Mouse (Mus musculus) limb, embryonic 10.5 days (tissue): ENCODE data around the gene Foxn1. TPM values are rescaled to one million over a fixed set of nuclear protein-coding genes. Genes with fewer than 3 reads are reported as not detected.

Source experiments
- DNase-seq: peaks from one replicate; pipeline ENCODE4 v3.0.0-alpha.2; 2017; ENCODE audit warnings: low spot score
- H3K27ac ChIP-seq: fragments of 300-500 bp; sonication (generic); 2 replicates; pipeline ENCODE4 v1.5.1; 2016; ENCODE audit warnings: mild to moderate bottlenecking
- H3K27me3 ChIP-seq: fragments of 300-500 bp; sonication (generic); 2 replicates; pipeline ENCODE4 v1.6.1; 2016; ENCODE audit warnings: low read depth, mild to moderate bottlenecking; ENCODE audit not compliant: poor library complexity, severe bottlenecking
- H3K36me3 ChIP-seq: fragments of 300-500 bp; sonication (generic); 2 replicates; pipeline ENCODE4 v1.6.1; 2016; ENCODE audit warnings: mild to moderate bottlenecking, moderate library complexity
- H3K4me1 ChIP-seq: fragments of 300-500 bp; sonication (generic); 2 replicates; pipeline ENCODE4 v1.6.1; 2016
- H3K4me3 ChIP-seq: fragments of 300-500 bp; sonication (generic); 2 replicates; pipeline ENCODE4 v1.5.1; 2016; ENCODE audit warnings: mild to moderate bottlenecking, moderate library complexity
- H3K9me3 ChIP-seq: fragments of 300-500 bp; sonication (generic); replicated peaks from 2 replicates; pipeline ENCODE4 v1.6.1; 2016; ENCODE audit warnings: mild to moderate bottlenecking
- WGBS: fragments of 180-500 bp; shearing (Covaris S2); methylation state at CpG from one replicate; pipeline ENCODE4 v1.1.7; 2016; 5-methylcytosine and 5-hydroxymethylcytosine counted together
- polyA plus RNA-seq: library from polyadenylated mRNA; unstranded; fragments of >200 nt; fragmentation: Nextera tagmentation; extraction: Ambion mirVana; gene quantifications from 2 replicates; pipeline ENCODE4 v1.2.1, GENCODE M21; 2016

Foxn1 gene
- polyA plus RNA-seq, 1 experiment from 2014 or later, result not detected

GRCm38 (mm10) chr11:78347908-78348307, 38.5 kb downstream of the Foxn1 start:
- no peak overlapping the region for H3K4me3 ChIP-seq
- H3K9me3 ChIP-seq, result no peaks in the 10 kb centered on the region
- DNase-seq, result no peak
- peaks cover 42% of the 10 kb centered on the region for H3K36me3 ChIP-seq
- H3K4me1 ChIP-seq, result peaks cover 48% of the 10 kb centered on the region
- 82% methylated on average over 9 of the region's 9 CpGs for WGBS
- peak overlapping the region; percentile 19; the same call in 1 of the 2 replicates for H3K27ac ChIP-seq
- H3K27me3 ChIP-seq, result no peaks in the 10 kb centered on the region

- 0 out of 2 replicates have a peak overlapping the region, but pooled peaks have one; percentile 19 for H3K27ac ChIP-seq
- peak; percentile 74 for DNase-seq
- 94% methylated on average over 10 of the region's 10 CpGs for WGBS
- H3K27me3 ChIP-seq, result no peaks in the 10 kb centered on the region
- no peak overlapping the region for H3K4me3 ChIP-seq
- H3K9me3 ChIP-seq, result no peaks in the 10 kb centered on the region
- H3K36me3 ChIP-seq, result peaks cover 44% of the 10 kb centered on the region
- peaks cover 47% of the 10 kb centered on the region for H3K4me1 ChIP-seq
Observed at GRCm38 (mm10) chr11:78347070-78347754, 39.1 kb downstream of the Foxn1 start.

DNA sequence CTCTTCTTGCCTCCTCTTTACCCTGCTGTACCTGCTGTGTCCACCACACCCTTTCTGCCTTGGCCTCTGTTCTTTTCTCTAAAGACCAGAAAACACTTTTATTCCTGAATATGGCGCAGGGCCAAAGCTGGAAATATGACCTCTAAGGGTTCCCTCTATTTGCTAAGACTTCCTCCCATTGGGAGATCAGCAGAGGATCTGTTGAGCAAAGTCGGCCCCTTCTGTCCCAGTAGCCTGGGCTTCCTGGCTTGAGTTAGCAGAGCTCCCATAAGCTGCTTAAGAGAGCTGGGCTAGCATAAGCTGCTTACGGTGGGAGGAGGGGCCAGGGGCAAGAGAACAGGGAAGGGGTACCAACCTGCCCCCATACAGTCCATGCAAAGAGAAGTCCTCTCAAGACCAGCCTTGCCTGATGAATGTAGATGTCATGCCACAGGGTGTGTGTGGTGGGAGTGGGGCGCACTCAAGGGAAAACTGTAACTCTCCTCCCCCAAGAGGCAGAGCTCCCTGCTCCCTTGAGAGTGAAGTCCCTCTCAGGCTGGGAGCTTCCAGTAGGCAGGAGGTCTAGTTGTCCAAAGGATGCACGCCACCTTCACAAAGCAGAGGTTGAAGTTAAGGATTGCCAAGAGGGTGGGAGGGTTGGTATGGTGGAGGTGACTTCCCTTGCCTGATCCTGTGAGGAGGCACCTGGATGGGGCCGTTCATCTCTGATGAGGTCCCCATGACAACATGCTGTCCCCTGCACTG, 39.9 kb downstream of the Foxn1 start:
- no peak overlapping the region for H3K4me3 ChIP-seq
- no peaks in the 10 kb centered on the region for H3K27me3 ChIP-seq
- no peak overlapping the region for H3K27ac ChIP-seq
- no peak for DNase-seq
- 92% methylated on average over 6 of the region's 6 CpGs for WGBS
- no peaks in the 10 kb centered on the region for H3K9me3 ChIP-seq
- peaks cover 47% of the 10 kb centered on the region for H3K4me1 ChIP-seq
- peaks cover 48% of the 10 kb centered on the region for H3K36me3 ChIP-seq

DNA sequence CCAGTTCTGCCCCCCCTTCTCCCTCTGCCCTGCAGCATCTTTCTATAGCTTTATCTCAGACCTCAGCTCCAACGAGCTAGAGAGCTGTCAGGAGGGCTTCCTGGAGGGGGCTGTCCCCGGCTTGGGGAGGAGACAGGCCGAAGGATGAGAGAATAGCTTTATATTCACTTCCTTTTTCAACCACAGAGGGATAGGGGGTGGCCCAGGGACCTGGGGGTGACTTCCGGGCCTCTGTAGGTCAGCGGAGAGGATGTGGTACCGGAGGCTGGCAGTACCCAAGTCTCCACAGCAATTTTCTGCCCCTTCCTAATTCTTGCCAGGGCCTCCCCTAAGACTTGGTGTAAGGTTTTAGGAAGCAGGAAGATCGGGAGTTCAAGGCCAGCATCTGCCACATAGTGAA, 40.6 kb downstream of the Foxn1 start:
- H3K27me3 ChIP-seq, result no peaks in the 10 kb centered on the region
- H3K4me1 ChIP-seq, result peaks cover 47% of the 10 kb centered on the region
- WGBS, result 85% methylated on average over 7 of the region's 7 CpGs
- DNase-seq, result no peak
- H3K4me3 ChIP-seq, result no peak overlapping the region
- peak overlapping the region; percentile 37; the same call in 1 of the 2 replicates for H3K27ac ChIP-seq
- peaks cover 54% of the 10 kb centered on the region for H3K36me3 ChIP-seq
- no peaks in the 10 kb centered on the region for H3K9me3 ChIP-seq

DNA sequence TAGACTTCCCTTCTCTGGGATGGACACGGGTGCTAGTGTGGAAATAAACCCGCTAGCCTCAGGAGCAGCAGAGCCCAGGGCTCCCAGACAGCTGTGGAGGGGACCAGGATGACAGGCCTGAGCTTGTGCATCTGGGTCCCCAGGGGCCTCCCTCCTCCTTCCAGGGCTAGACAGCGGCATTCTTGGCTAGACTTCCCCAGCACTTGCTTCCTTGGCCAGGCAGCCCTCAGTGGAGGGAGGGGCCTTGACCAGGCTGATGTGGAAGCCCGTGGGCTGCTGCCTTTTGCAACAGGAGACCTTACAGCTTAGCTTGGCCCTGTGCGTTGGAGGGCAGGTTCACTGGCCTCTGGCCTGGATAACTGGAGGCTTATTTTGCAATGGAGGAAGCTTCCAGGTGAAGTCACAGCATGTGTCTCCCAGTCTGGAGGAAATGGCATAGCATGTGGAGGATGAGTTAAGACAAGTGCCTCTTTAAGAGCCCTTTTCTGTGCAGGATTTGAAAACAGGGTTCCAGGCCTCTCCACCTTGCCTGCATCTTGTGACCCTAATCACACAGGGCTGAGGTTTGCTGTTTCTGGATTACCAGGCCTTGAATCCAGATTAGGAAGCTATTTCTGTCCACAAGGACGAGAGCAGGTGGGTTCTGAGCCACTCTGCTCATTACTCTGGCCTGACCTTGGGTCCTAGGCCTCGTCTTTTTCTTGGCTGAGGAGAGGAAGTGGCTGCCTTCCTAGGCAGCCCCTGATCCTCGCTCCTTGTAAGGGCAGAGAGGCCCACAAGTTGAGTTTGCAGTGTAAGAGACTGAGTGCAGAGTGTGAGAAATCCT, 41.3 kb downstream of the Foxn1 start:
- Histone ChIP-seq H3K36me3 (peaks cover 59% of the 10 kb centered on the region), H3K27me3 (no peaks in the 10 kb centered on the region), H3K4me1 (peaks cover 47% of the 10 kb centered on the region), H3K4me3 (peak overlapping the region; percentile 24; the same call in 1 of the 2 replicates), H3K9me3 (no peaks in the 10 kb centered on the region), H3K27ac (peak overlapping the region; percentile 37; the same call in 1 of the 2 replicates)
- no peak for DNase-seq
- WGBS, result 70% methylated on average over 8 of the region's 8 CpGs

DNA sequence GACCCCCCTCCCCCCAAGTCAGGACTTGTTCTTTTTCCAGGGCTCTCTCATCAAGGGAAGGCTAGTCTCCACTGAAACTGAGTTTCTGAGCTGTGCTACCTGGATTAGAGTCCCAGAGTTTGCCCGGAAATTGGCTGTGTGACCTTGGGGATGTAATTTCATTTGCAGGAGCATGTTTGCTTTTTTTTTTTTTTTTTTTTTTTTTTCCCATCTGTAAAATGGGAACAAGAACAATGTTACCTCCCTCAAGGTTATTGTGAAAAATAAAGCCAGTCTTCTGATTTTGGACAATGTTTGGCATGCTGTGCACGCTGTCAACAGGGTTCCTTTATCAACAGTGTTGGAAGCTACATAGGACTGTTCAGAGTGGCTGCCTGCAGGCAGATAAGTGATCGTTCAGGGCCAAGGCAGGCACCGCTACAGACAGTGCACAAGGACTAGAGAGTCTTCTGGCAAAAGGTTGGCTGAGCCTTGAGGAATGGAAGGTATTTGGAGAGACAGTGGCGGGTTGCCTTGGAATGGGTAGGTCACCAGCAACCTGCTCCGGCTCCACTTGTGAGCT, 41.9 kb downstream of the Foxn1 start:
- Histone ChIP-seq H3K4me1 (peaks cover 45% of the 10 kb centered on the region), H3K4me3 (peak overlapping the region; percentile 96), H3K27ac (peak overlapping the region; percentile 98), H3K27me3 (no peaks in the 10 kb centered on the region), H3K9me3 (no peaks in the 10 kb centered on the region), H3K36me3 (peaks cover 59% of the 10 kb centered on the region)
- no peak for DNase-seq
- 85% methylated on average over 6 of the region's 6 CpGs for WGBS

DNA sequence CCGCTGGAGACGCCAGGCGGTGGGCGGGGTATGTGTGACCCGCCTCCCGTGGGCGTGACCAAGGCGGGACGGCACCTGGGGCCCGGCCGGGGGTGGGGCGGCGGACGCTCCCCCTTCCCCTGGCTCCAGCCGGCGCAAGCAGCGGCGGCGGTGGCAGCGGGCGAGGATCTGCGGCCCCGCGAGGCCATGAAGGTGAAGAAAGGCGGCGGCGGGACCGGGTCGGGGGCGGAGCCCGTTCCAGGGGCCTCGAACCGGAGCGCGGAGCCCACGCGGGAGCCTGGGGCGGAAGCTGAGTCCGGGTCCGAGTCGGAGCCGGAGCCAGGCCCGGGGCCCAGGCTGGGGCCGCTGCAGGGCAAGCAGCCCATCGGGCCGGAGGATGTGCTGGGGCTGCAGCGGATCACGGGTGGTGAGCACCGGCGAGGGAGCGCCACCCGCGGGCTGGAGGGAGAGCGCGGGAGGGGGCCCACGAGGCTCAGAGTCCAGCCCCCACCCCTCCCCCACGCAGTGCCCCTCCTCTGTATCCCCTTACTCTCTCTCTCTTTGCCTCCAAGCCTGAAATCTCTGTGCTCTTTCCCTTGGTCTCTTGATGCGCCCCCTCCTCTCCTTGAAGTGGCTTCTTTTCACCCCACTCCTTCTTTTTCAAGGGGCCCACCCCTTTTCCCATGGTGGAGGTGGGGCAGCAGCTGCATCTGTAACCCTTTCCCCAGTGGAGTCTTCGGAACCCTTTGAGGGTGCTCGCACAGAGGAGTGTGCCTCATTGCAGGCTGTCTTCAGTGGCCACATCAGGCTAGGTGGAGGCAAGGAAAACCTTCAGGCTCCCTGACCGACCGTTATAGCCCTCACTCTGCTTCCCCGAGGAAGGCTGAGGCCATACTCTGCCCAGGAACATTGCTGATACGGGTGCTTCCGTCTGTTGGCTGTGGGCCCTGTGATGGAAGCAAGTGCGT, 42.7 kb downstream of the Foxn1 start, which contains the start of gene Unc119:
Unc119 (plus strand) TSS at position 102 of the 947 bp plus-strand sequence.
- WGBS, result 2% methylated on average over 64 of the region's 66 CpGs
- Histone ChIP-seq H3K27me3 (no peaks in the 10 kb centered on the region), H3K9me3 (no peaks in the 10 kb centered on the region), H3K4me1 (peaks cover 45% of the 10 kb centered on the region), H3K27ac (peak within 1 kb of the TSS; percentile 98), H3K36me3 (peaks cover 59% of the 10 kb centered on the region), H3K4me3 (peak within 1 kb of the TSS; percentile 96)
- DNase-seq, result peak; percentile 89

DNA sequence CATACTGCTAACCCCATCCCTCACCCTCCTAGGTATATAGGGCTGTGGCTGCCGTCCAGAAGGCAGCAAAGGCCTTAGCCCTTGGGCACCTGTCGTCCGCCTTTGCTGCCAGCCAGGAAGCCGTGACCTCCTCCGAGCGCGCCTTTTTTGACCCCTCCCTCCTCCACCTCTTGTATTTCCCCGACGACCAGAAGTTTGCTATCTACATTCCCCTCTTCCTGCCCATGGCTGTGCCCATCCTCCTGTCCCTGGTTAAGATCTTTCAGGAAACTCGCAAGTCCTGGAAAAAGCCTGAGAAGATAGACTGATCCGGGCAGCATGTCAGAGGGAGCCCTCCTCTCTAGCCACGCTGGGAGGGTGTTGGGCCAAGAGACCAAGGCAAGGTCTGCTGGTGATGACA, 44.7 kb downstream of the Foxn1 start:
- WGBS, result 86% methylated on average over 12 of the region's 12 CpGs
- Histone ChIP-seq H3K4me3 (no peak overlapping the region), H3K36me3 (peaks cover 60% of the 10 kb centered on the region), H3K27me3 (no peaks in the 10 kb centered on the region), H3K4me1 (peaks cover 31% of the 10 kb centered on the region), H3K9me3 (no peaks in the 10 kb centered on the region), H3K27ac (no peak overlapping the region)
- DNase-seq, result no peak

- no peaks in the 10 kb centered on the region for H3K9me3 ChIP-seq
- peaks cover 94% of the 10 kb centered on the region for H3K36me3 ChIP-seq
- no peaks in the 10 kb centered on the region for H3K27me3 ChIP-seq
- 95% methylated on average over 8 of the region's 8 CpGs for WGBS
- H3K4me1 ChIP-seq, result no peaks in the 10 kb centered on the region
- no peak overlapping the region for H3K27ac ChIP-seq
- DNase-seq, result no peak
- H3K4me3 ChIP-seq, result no peak overlapping the region
Observed at GRCm38 (mm10) chr11:78337040-78337439, 49.3 kb downstream of the Foxn1 start.

GRCm38 (mm10) chr11:78333992-78334391, 52.4 kb downstream of the Foxn1 start:
- Histone ChIP-seq H3K4me3 (no peak overlapping the region), H3K27ac (no peak overlapping the region), H3K36me3 (peaks cover 73% of the 10 kb centered on the region), H3K9me3 (no peaks in the 10 kb centered on the region), H3K4me1 (peaks cover 6% of the 10 kb centered on the region), H3K27me3 (no peaks in the 10 kb centered on the region)
- WGBS, result 89% methylated on average over 5 of the region's 5 CpGs
- no peak for DNase-seq

DNA sequence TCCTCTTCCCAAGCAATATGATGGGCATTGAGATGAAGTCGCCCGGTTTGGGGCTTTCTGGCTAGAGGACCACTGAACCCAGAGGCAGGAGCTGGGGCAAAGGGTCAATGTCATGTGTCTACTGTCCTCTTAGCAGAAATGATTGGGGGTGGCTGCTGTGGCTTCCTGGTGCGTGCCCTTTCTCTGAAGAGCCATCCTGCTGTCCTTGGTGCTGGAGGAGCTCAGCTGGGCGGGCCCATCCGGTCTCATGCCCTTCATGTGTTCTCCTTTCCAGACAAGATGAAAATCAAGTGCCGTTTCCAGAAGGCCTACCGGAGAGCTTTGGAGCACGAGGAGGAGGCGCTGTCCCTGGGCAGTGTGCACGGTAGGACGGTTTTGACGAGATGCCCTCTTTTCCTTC, 53.7 kb downstream of the Foxn1 start:
- no peak overlapping the region for H3K4me3 ChIP-seq
- H3K36me3 ChIP-seq, result peaks cover 62% of the 10 kb centered on the region
- no peaks in the 10 kb centered on the region for H3K27me3 ChIP-seq
- WGBS, result 96% methylated on average over 12 of the region's 12 CpGs
- no peak for DNase-seq
- no peak overlapping the region for H3K27ac ChIP-seq
- peaks cover 12% of the 10 kb centered on the region for H3K4me1 ChIP-seq
- no peaks in the 10 kb centered on the region for H3K9me3 ChIP-seq
